In genomic region chr1:74285212-74286010, GRCm38 (mm10) we compare ENCODE assay signal across 7 mouse cellular contexts. TPM values are rescaled to one million over a fixed set of nuclear protein-coding genes. Genes with fewer than 3 reads are reported as not detected.
A peak's percentile ranks its signal among the peaks of the same experiment; 100 is the strongest.
DNase-seq lines count a peak whose midpoint lies in the region; ATAC-seq and TF ChIP-seq lines count a peak whose summit lies in the region.

No protein-coding gene starts in this region.

- no peak for TF ChIP-seq EP300 in lung, postnatal 0 days (IDR thresholded peaks at IDR 0.05)
- no peak for TF ChIP-seq EP300 in liver, postnatal 0 days (IDR thresholded peaks at IDR 0.05; ENCODE audit: low read depth)

- peaks cover 33% of the 10 kb centered on the region; the same call in 1 of the 2 replicates for H3K36me3 ChIP-seq in lung, postnatal 0 days (ENCODE audit: insufficient read depth, low read length)
- H3K36me3 ChIP-seq in forebrain, postnatal 0 days (ENCODE audit: insufficient read depth): peaks cover 35% of the 10 kb centered on the region
- H3K36me3 ChIP-seq in liver, postnatal 0 days (replicated peaks; ENCODE audit: insufficient read depth, low read length): peaks cover 24% of the 10 kb centered on the region

- no peaks in the 10 kb centered on the region for H3K9me3 ChIP-seq in lung, postnatal 0 days (ENCODE audit: low read length)
- no peaks in the 10 kb centered on the region for H3K9me3 ChIP-seq in forebrain, postnatal 0 days (ENCODE audit: low read length)
- no peaks in the 10 kb centered on the region for H3K9me3 ChIP-seq in liver, postnatal 0 days (ENCODE audit: low read length)

- H3K9ac ChIP-seq in lung, postnatal 0 days (replicated peaks; ENCODE audit: low read depth): peak overlapping the region; percentile 50
- peak overlapping the region; percentile 65 for H3K9ac ChIP-seq in forebrain, postnatal 0 days
- peak overlapping the region; percentile 68 for H3K9ac ChIP-seq in liver, postnatal 0 days (replicated peaks)

- H3K4me1 ChIP-seq in lung, postnatal 0 days (ENCODE audit: insufficient read depth, low read depth, low read length): peaks cover 13% of the 10 kb centered on the region
- H3K4me1 ChIP-seq in forebrain, postnatal 0 days (ENCODE audit: insufficient read depth): 0 out of 2 replicates have a peak, but pooled peaks cover 4% of the 10 kb centered on the region
- H3K4me1 ChIP-seq in liver, postnatal 0 days (ENCODE audit: insufficient read depth): peaks cover 18% of the 10 kb centered on the region

- H3K4me3 ChIP-seq in lung, postnatal 0 days (ENCODE audit: low read depth, low read length): peak overlapping the region; percentile 74
- H3K4me3 ChIP-seq in forebrain, postnatal 0 days (ENCODE audit: low read depth, low read length): peak overlapping the region; percentile 75
- peak overlapping the region; percentile 76 for H3K4me3 ChIP-seq in liver, postnatal 0 days (ENCODE audit: low read depth, low read length)

- TF ChIP-seq CTCF in lung, postnatal 0 days (IDR thresholded peaks at IDR 0.05): no peak
- TF ChIP-seq CTCF in forebrain, postnatal 0 days (IDR thresholded peaks at IDR 0.05; ENCODE audit: low read depth): no peak
- no peak for TF ChIP-seq CTCF in liver, postnatal 0 days (IDR thresholded peaks at IDR 0.05; ENCODE audit: low read depth)

- DNase-seq in lung, postnatal 0 days (ENCODE audit: low spot score): no peak
- no peak for DNase-seq in lung, postnatal 10 days
- DNase-seq in cerebellum, postnatal 10 days: peak; percentile 65 to 72
- peak; percentile 21 for DNase-seq in forebrain, postnatal 0 days
- no peak for DNase-seq in liver, postnatal 0 days
- no peak for DNase-seq in spleen, postnatal 14 days (ENCODE audit: low spot score in 2 of 2)
- no peak for DNase-seq in spleen, postnatal 10 days (ENCODE audit: low spot score in 2 of 2)

- peak overlapping the region; percentile 77 for H3K4me2 ChIP-seq in lung, postnatal 0 days (replicated peaks; ENCODE audit: low read depth, low read length)
- H3K4me2 ChIP-seq in forebrain, postnatal 0 days (ENCODE audit: low read depth): peak overlapping the region; percentile 82
- peak overlapping the region; percentile 84 for H3K4me2 ChIP-seq in liver, postnatal 0 days (ENCODE audit: low read depth, low read length)

- peak overlapping the region; percentile 32; the same call in 1 of the 2 replicates for H3K27ac ChIP-seq in lung, postnatal 0 days (ENCODE audit: low read length)
- H3K27ac ChIP-seq in forebrain, postnatal 0 days (ENCODE audit: low read depth, low read length): 0 out of 2 replicates have a peak overlapping the region, but pooled peaks have one; percentile 31
- no peak overlapping the region for H3K27ac ChIP-seq in liver, postnatal 0 days (ENCODE audit: low read depth)

- 4% methylated on average over 23 of the region's 23 CpGs for WGBS in lung, postnatal 0 days
- 5% methylated on average over 23 of the region's 23 CpGs for WGBS in forebrain, postnatal 0 days
- WGBS in liver, postnatal 0 days (ENCODE audit: insufficient replicate concordance): 4% methylated on average over 23 of the region's 23 CpGs

- H3K27me3 ChIP-seq in lung, postnatal 0 days (replicated peaks; ENCODE audit: insufficient read depth, low read length): no peaks in the 10 kb centered on the region
- no peaks in the 10 kb centered on the region for H3K27me3 ChIP-seq in forebrain, postnatal 0 days (ENCODE audit: insufficient read depth, low read length)
- no peaks in the 10 kb centered on the region for H3K27me3 ChIP-seq in liver, postnatal 0 days (ENCODE audit: insufficient read depth, low read length)

- no peak for ATAC-seq in lung, postnatal 0 days
- ATAC-seq in forebrain, postnatal 0 days: peak; percentile 1
- no peak for ATAC-seq in liver, postnatal 0 days

RNA-seq across cellular contexts. Expression of gene Pnkd, which starts 0.7 kb away (rescaled TPM):
- polyA plus RNA-seq in lung, postnatal 0 days (2015; fragmentation: Nextera tagmentation; extraction: Ambion mirVana): 88.7 and 91.4 TPM in 2 replicates
- 57.5 and 64.5 TPM in 2 replicates for total RNA-seq in forebrain, postnatal 0 days (2014; rRNA removed)
- 112 and 128 TPM in 2 replicates for polyA plus RNA-seq in forebrain, postnatal 0 days (2015; fragmentation: Nextera tagmentation; extraction: Ambion mirVana)
- polyA plus RNA-seq in liver, postnatal 0 days (2015; fragmentation: Nextera tagmentation; extraction: Ambion mirVana): 46.7 and 50.0 TPM in 2 replicates

RNA-seq across cellular contexts. Expression of gene Aamp, which starts 0.9 kb away (rescaled TPM):
- polyA plus RNA-seq in lung, postnatal 0 days (2015; fragmentation: Nextera tagmentation; extraction: Ambion mirVana): 213 and 214 TPM in 2 replicates
- 160 and 179 TPM in 2 replicates for total RNA-seq in forebrain, postnatal 0 days (2014; rRNA removed)
- 211 and 215 TPM in 2 replicates for polyA plus RNA-seq in forebrain, postnatal 0 days (2015; fragmentation: Nextera tagmentation; extraction: Ambion mirVana)
- polyA plus RNA-seq in liver, postnatal 0 days (2015; fragmentation: Nextera tagmentation; extraction: Ambion mirVana): 105 and 109 TPM in 2 replicates

RNA-seq across cellular contexts. Expression of gene Gpbar1, which starts 7.1 kb away (rescaled TPM):
- polyA plus RNA-seq in lung, postnatal 0 days (2015; fragmentation: Nextera tagmentation; extraction: Ambion mirVana): 0.18 and 0.30 TPM in 2 replicates
- not detected in 2 replicates for total RNA-seq in forebrain, postnatal 0 days (2014; rRNA removed)
- polyA plus RNA-seq in forebrain, postnatal 0 days (2015; fragmentation: Nextera tagmentation; extraction: Ambion mirVana): 0.21 TPM in 1 of 2 replicates, not detected in the other
- polyA plus RNA-seq in liver, postnatal 0 days (2015; fragmentation: Nextera tagmentation; extraction: Ambion mirVana): 0.20 and 0.22 TPM in 2 replicates

RNA-seq across cellular contexts. Expression of gene Tmbim1, which starts 20.0 kb away (rescaled TPM):
- 148 and 149 TPM in 2 replicates for polyA plus RNA-seq in lung, postnatal 0 days (2015; fragmentation: Nextera tagmentation; extraction: Ambion mirVana)
- 5.8 and 7.9 TPM in 2 replicates for total RNA-seq in forebrain, postnatal 0 days (2014; rRNA removed)
- 6.1 and 7.9 TPM in 2 replicates for polyA plus RNA-seq in forebrain, postnatal 0 days (2015; fragmentation: Nextera tagmentation; extraction: Ambion mirVana)
- 18.5 and 18.7 TPM in 2 replicates for polyA plus RNA-seq in liver, postnatal 0 days (2015; fragmentation: Nextera tagmentation; extraction: Ambion mirVana)

RNA-seq across cellular contexts. Expression of gene Arpc2, which starts 49.5 kb away (rescaled TPM):
- polyA plus RNA-seq in lung, postnatal 0 days (2015; fragmentation: Nextera tagmentation; extraction: Ambion mirVana): 465 and 473 TPM in 2 replicates
- total RNA-seq in forebrain, postnatal 0 days (2014; rRNA removed): 241 and 268 TPM in 2 replicates
- polyA plus RNA-seq in forebrain, postnatal 0 days (2015; fragmentation: Nextera tagmentation; extraction: Ambion mirVana): 541 and 596 TPM in 2 replicates
- 238 and 254 TPM in 2 replicates for polyA plus RNA-seq in liver, postnatal 0 days (2015; fragmentation: Nextera tagmentation; extraction: Ambion mirVana)

Comparison
In these comparisons a context has a peak if more than half of its experiments do, and no peak if none do; other contexts are left out.
1. DNase-seq: peak in cerebellum, postnatal 10 days (2 of 2) and forebrain, postnatal 0 days (single experiment); none in lung, postnatal 0 days (single experiment), lung, postnatal 10 days (single experiment), liver, postnatal 0 days (single experiment), spleen, postnatal 14 days (0 of 2) and spleen, postnatal 10 days (0 of 2).
2. Peak in every context shown above with its lines, with median percentiles within 50 percentile points of each other: H3K4me2 ChIP-seq, H3K4me3 ChIP-seq and H3K9ac ChIP-seq.